Mouse (Mus musculus): ENCODE measurements around the gene Fbxo21. TPM values are rescaled to one million over a fixed set of nuclear protein-coding genes. Genes with fewer than 3 reads are reported as not detected.

The Fbxo21 gene
- total and polyA plus RNA-seq, 3 experiments: 10.7 to 19.3 (median 13.7) TPM

DNA sequence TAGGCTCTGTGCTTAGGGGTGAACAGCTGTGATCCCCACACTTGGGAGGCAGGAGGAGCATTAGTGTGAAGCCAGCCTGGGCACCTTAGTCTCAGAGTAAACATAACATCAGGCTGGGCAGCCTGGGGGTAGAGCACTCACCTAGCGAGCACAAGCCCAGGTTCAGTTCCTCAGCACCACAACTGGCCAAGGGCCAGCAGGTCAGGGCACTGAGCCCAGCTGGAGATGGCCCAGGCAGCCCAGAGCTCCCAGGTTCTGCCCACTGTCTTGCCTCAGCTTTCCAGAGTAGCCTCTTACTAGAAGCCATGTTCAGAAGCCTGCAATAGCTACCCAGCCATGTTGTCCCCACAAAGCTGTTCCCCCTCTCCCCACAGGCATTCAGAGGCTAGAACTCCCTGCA is 29.2 kb downstream of the Fbxo21 start:
- TF ChIP-seq MAFK (IDR thresholded peaks at IDR 0.05; ENCODE audit: insufficient replicate concordance, low read length) (no peak), TCF12 (IDR thresholded peaks at IDR 0.05; ENCODE audit: low read depth, low read length) (no peak), TBP (conservative IDR thresholded peaks at IDR 0.05; ENCODE audit: low read depth, low read length) (no peak), RCOR1 (conservative IDR thresholded peaks at IDR 0.05; ENCODE audit: low read depth, low read length) (no peak), CHD2 (IDR thresholded peaks at IDR 0.05; ENCODE audit: low read length) (no peak), E2F4 (IDR thresholded peaks at IDR 0.05; ENCODE audit: insufficient replicate concordance, low read depth, low read length) (no peak), NRF1 (IDR thresholded peaks at IDR 0.05; ENCODE audit: low read depth, low read length) (no peak), CTCF (conservative IDR thresholded peaks at IDR 0.05 in 1 of 2, IDR thresholded peaks at IDR 0.05 in 1 of 2; ENCODE audit: low read depth in 2 of 2, low read length in 2 of 2) (no peak), MAX (IDR thresholded peaks at IDR 0.05; ENCODE audit: low read length) (no peak), EP300 (IDR thresholded peaks at IDR 0.05; ENCODE audit: low read length) (no peak), CHD1 (IDR thresholded peaks at IDR 0.05; ENCODE audit: low read depth, low read length) (no peak), MYC (IDR thresholded peaks at IDR 0.05; ENCODE audit: low read depth, low read length) (no peak), UBTF (IDR thresholded peaks at IDR 0.05; ENCODE audit: low read depth, low read length) (no peak), MAZ (IDR thresholded peaks at IDR 0.05; ENCODE audit: low read depth, low read length) (no peak), ZMIZ1 (IDR thresholded peaks at IDR 0.05; ENCODE audit: low read depth, low read length) (no peak), ZKSCAN1 (IDR thresholded peaks at IDR 0.05; ENCODE audit: borderline replicate concordance, low read depth, low read length) (no peak), MXI1 (IDR thresholded peaks at IDR 0.05; ENCODE audit: low read depth, low read length) (no peak)
- Histone ChIP-seq H3K4me2 (ENCODE audit: insufficient read depth, low read depth, poor library complexity, severe bottlenecking) (no peak overlapping the region), H3K9me3 (replicated peaks; ENCODE audit: low read length) (no peaks in the 10 kb centered on the region), H3K27ac (ENCODE audit: insufficient read depth, low read depth) (no peak overlapping the region), H3K4me3 (replicated peaks in 1 of 3; ENCODE audit: low read depth in 2 of 3, low read length in 2 of 3, poor library complexity in 1 of 3) (no peak overlapping the region), H3K79me2 (replicated peaks; ENCODE audit: control insufficient read depth, extremely low read depth, insufficient read depth, poor library complexity, severe bottlenecking) (no peaks in the 10 kb centered on the region), H3K36me3 (replicated peaks in 1 of 2; ENCODE audit: control insufficient read depth in 1 of 2, insufficient read depth in 1 of 2, low read length in 1 of 2) (peaks cover 70 to 95% of the 10 kb centered on the region in 2 experiments), H3K4me1 (ENCODE audit: control insufficient read depth in 1 of 2, insufficient read depth in 2 of 2) (no peaks in the 10 kb centered on the region), H3K9ac (ENCODE audit: insufficient read depth, low read depth) (no peak overlapping the region), H3K27me3 (replicated peaks) (no peaks in the 10 kb centered on the region)
- in situ Hi-C loops (cut with MboI; ENCODE audit: low pct_ligation_motif_present, low pct_unique_long_range_greater_than_20kb, low sequenced_read_pairs) (no loop called here), dilution Hi-C loops (cut with MboI; ENCODE audit: extremely low pct_ligation_motif_present, extremely low pct_unique_long_range_greater_than_20kb, low sequenced_read_pairs) (no loop called here)
- no peak for DNase-seq (ENCODE audit: extremely low read depth)

DNA sequence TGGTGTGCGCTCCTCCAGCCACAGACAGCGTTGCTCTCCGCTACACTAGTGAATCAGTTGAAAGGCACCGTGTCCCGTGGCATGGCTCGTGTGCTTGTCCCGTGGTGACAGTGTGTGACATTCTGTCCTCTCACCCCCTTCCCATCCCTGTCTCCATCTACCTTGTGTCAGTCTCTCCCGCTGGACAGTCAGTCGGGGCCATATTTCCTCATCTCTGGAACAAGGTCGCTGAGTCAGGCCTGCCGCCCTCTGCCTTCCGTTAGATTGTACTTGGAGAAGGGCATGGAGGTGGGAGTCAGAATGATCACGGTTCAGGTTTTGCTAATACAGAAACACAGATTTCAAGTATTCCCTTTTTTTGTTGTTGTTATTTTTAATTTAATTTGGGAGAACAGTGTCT is 31.8 kb downstream of the Fbxo21 start:
- no peak overlapping the region for H3K27ac ChIP-seq (ENCODE audit: insufficient read depth, low read depth)
- no peaks in the 10 kb centered on the region for H3K9me3 ChIP-seq (replicated peaks; ENCODE audit: low read length)
- TF ChIP-seq ELF1 (IDR thresholded peaks at IDR 0.05; ENCODE audit: low read depth, low read length) (no peak), POLR2A (IDR thresholded peaks at IDR 0.05; ENCODE audit: low read depth, low read length) (no peak), E2F4 (IDR thresholded peaks at IDR 0.05; ENCODE audit: insufficient replicate concordance, low read depth, low read length) (no peak), USF2 (conservative IDR thresholded peaks at IDR 0.05; ENCODE audit: low read depth, low read length) (no peak), ZC3H11A (IDR thresholded peaks at IDR 0.05; ENCODE audit: low read depth, low read length) (no peak), TBP (conservative IDR thresholded peaks at IDR 0.05; ENCODE audit: low read depth, low read length) (no peak), MEF2A (IDR thresholded peaks at IDR 0.05; ENCODE audit: borderline replicate concordance, low read depth, low read length) (no peak), UBTF (IDR thresholded peaks at IDR 0.05; ENCODE audit: low read depth, low read length) (no peak), PAX5 (IDR thresholded peaks at IDR 0.05; ENCODE audit: low read length) (no peak), MAZ (IDR thresholded peaks at IDR 0.05; ENCODE audit: low read depth, low read length) (no peak), GABPA (IDR thresholded peaks at IDR 0.05; ENCODE audit: insufficient replicate concordance, low read depth, low read length) (no peak), SMC3 (IDR thresholded peaks at IDR 0.05; ENCODE audit: low read depth, low read length) (no peak), NRF1 (IDR thresholded peaks at IDR 0.05; ENCODE audit: low read depth, low read length) (no peak), ZKSCAN1 (IDR thresholded peaks at IDR 0.05; ENCODE audit: borderline replicate concordance, low read depth, low read length) (no peak), ZMIZ1 (IDR thresholded peaks at IDR 0.05; ENCODE audit: low read depth, low read length) (no peak), ZNF384 (IDR thresholded peaks at IDR 0.05; ENCODE audit: low read depth, low read length) (no peak), NELFE (IDR thresholded peaks at IDR 0.05; ENCODE audit: low read depth, low read length) (no peak), JUND (conservative IDR thresholded peaks at IDR 0.05; ENCODE audit: low read depth, low read length) (no peak), BHLHE40 (IDR thresholded peaks at IDR 0.05; ENCODE audit: low read depth, low read length) (no peak), ETS1 (conservative IDR thresholded peaks at IDR 0.05; ENCODE audit: low read depth, low read length) (no peak)
- dilution Hi-C loops (cut with MboI; ENCODE audit: extremely low pct_ligation_motif_present, extremely low pct_unique_long_range_greater_than_20kb, low sequenced_read_pairs) (no loop called here), in situ Hi-C loops (cut with MboI; ENCODE audit: low pct_ligation_motif_present, low pct_unique_long_range_greater_than_20kb, low sequenced_read_pairs) (no loop called here)
- no peak overlapping the region for H3K9ac ChIP-seq (ENCODE audit: insufficient read depth, low read depth)
- no peak overlapping the region for H3K4me2 ChIP-seq (ENCODE audit: insufficient read depth, low read depth, poor library complexity, severe bottlenecking)
- no peaks in the 10 kb centered on the region for H3K79me2 ChIP-seq (replicated peaks; ENCODE audit: control insufficient read depth, extremely low read depth, insufficient read depth, poor library complexity, severe bottlenecking)
- no peak for DNase-seq (ENCODE audit: extremely low read depth)
- H3K4me3 ChIP-seq (replicated peaks in 1 of 3; ENCODE audit: low read depth in 2 of 3, low read length in 2 of 3, poor library complexity in 1 of 3): no peak overlapping the region
- H3K27me3 ChIP-seq (replicated peaks): no peaks in the 10 kb centered on the region
- no peaks in the 10 kb centered on the region for H3K4me1 ChIP-seq (ENCODE audit: control insufficient read depth in 1 of 2, insufficient read depth in 2 of 2)
- peaks cover 46 to 79% of the 10 kb centered on the region in 2 experiments for H3K36me3 ChIP-seq (replicated peaks in 1 of 2; ENCODE audit: control insufficient read depth in 1 of 2, insufficient read depth in 1 of 2, low read length in 1 of 2)

All from CH12.LX (cell line).